Mouse (Mus musculus): ENCODE results near the gene Tef.
A peak's percentile ranks its signal among the peaks of the same experiment; 100 is the strongest.

The Tef gene

DNA sequence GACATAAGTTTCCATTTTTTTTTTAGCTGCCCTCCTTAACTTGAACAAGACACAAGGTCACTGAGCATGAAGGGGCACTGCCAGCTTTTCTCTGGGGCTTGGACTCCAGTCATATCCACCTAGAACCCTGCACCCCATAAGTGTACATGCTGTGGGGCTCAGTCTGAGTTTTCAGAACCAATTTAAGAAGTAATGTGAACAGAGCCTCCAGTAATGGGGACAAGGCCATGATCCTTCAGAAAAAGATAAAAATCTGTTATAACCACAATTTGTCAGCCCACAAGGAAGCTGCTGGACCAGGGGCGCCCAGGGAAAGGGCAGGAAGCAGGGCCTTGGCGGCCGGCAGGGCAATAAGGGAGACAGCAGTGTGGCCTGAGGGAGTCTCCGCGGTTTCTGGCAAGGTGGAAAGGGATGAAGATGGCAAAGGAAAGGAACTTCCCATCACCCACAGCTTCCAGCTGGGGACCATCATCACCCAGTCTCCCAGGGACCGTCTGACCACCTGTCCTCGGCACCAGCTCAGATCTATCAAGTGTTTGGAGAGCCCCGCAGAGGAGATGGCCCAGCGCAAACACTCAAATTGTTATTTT is 50.3 kb downstream of the Tef start:
- DNase-seq = no peak

- DNase-seq = no peak
Observed at GRCm38 (mm10) chr15:81853081-81853480, 50.9 kb downstream of the Tef start.

DNA sequence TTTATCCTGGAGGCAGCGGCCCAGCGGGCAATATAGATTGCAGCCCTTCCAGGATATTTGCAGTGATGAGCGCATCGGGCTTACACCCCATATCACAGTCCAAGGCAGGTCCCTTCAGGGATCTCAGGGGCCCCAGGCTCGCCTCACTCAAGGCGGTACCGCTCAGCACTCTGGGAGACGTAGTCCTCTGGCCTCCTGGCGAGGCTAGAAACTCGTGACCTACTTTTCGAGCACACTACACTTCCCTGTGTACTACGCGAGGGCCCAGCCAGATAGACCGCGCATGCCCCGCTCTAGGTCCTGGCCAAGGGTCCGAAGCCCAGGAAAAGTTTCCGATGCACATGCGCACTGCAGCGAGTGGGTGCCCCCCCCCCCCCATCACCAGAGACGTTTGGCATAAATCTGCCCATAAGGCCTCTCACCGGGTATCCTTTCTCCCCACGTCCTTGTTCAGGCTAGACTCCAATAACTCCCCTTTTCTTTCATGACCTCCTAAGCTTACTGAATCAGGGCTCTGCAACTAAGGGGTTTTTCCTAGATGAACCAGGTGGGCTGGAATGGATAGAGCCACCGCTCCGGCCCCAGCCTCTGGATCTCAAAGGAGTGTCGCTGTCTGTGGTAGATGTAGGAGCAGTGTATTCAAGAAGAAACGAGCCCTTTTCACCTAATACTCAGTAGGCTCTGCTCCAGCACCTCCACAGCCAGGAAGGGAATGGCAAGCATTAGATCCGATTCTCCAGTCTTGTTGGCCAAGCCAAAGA is 54.0 kb downstream of the Tef start:
- peak; percentile 85 for DNase-seq

DNA sequence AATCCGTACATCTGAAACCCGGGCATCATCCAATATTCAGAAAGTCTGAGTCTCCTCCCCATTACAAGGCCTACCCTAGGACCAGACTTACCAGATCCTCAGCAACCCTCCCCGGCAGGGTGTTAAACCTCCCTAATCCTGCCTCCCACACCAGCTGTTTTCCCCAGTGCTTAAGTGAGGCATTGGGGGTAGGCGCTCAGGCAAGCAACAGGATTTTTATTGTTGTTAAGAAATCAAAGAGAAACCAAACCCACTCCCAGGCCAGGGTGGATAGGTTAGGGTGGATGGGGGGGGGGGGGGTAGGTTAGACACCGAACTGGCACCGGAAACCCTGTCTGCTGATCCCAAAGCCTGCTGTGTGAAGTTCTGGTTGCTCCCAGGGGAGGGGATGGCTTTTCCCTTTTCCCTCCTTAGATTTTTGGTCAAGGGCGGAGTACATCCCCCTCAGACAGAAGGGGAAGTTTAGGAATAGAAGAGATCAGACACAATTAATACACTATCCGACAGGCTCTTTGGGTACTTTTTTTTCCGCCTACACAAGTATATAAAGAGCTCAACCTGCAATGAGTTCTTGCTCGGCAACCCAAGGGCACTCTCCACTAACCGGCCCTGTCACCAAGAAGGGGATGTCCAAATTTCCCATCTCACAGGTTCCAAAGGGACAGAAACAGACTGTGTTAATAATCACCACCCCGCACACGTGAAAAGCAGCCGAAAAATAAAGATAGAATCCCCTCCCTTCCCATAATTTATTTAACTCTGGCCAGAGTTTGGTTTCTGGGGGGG is 54.9 kb downstream of the Tef start:
- peak; percentile 40 for DNase-seq

DNA sequence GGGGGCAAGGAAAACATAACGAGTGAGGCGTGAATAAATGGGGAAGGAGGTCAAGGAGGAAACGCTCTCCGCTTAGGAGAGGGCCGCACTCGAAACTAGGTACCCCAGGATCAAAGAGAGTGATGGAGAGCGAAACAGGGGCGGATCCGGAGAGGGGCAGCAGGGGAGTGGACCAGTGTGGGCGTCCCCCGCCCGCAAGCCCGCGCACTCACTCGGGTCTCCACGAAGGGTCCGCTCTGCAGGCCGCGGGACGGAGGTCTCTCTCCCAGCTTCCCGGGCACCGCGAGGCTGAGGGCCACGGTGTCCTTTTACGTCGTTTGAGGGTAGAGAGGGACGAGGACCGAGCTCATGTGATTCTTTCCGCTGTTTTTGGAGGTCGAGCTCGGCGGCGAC is 55.5 kb downstream of the Tef start:
- peak; percentile 69 for DNase-seq

- peak; percentile 95 for DNase-seq
Observed at GRCm38 (mm10) chr15:81858138-81858516, 55.9 kb downstream of the Tef start.

- peak; percentile 82 for DNase-seq
Observed at GRCm38 (mm10) chr15:81858517-81859329, 56.5 kb downstream of the Tef start, which contains the start of gene Tob2. Gene Tob2, minus strand, starts transcription at chr15:81858796.

DNA sequence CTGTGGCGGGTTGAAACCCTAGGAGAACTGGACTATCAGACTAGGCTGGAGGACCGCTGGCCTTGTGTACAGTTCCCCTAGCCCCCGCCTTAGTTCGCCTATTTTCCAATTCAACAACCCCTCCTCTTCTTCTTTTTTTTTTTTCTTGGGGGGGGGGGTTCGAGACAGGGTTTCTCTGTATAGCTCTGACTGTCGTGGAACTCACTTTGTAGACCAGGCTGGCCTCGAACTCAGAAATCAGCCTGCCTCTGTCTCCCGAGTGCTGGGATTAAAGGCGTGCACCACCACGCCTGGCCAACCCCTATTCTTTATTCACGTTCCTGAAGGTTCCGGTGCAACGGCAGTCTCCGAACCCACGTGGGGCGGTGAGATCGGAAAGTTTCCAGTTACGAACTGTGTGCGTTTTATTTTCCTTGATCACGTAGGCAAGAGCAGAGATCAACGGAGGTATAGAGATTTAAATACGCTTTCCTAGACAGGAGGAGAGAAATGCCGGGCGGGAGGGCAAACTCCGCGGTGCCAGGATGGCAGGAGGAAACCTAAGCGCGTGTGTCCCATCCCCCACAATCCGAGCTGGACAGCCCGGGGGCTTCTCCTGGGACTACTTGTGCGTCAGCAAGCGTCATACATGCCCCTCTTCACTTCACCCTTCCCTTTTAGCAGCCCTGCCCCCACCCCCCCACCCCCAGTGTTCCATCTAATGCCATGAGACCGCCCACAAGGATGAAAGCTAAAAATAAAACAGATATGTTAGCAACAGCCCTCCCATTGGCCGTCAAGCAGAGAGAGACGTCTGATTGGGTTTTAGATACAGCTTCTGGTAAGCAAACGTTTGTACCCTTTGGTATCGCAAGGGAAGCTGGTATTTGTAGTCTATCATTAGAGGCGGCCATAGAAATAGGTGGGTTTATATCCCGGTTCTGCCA is 57.4 kb downstream of the Tef start:
- DNase-seq = peak; percentile 86

DNA sequence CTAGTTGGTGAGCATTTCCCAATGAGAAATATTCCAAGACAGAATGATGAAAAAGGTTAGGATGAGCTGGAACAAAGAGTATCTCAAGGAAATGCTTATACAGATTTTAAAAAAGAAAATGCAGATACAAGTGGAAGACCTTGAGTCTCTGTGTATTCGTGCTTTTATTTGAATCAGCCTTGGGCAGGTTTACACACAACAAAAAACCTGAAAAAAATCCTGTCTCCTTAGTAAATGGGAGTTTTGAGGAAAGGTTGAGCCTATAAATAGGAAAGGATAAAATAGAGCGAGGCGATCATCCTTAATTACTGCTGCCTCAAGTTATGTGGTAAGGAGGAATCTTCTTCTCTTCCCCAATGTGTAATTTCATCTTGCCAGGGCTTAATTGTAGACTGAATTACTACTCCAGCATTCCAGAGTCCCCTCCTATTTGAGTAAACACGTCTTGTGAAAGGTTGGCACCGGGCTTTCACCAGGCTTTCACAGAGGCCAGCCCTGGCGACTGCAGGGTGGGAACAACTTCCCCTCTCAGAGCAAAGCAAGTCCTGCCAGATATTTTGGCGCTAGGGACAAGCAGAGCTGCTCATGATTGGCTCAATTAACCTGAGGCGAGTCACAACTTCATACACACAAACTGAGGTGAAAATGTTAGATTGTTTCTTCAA is 58.4 kb downstream of the Tef start:
- no peak for DNase-seq

- no peak for DNase-seq
Observed at GRCm38 (mm10) chr15:81864238-81864637, 62.0 kb downstream of the Tef start.

GRCm38 (mm10) chr15:81869985-81870384 is 67.8 kb downstream of the Tef start:
- no peak for DNase-seq

DNA sequence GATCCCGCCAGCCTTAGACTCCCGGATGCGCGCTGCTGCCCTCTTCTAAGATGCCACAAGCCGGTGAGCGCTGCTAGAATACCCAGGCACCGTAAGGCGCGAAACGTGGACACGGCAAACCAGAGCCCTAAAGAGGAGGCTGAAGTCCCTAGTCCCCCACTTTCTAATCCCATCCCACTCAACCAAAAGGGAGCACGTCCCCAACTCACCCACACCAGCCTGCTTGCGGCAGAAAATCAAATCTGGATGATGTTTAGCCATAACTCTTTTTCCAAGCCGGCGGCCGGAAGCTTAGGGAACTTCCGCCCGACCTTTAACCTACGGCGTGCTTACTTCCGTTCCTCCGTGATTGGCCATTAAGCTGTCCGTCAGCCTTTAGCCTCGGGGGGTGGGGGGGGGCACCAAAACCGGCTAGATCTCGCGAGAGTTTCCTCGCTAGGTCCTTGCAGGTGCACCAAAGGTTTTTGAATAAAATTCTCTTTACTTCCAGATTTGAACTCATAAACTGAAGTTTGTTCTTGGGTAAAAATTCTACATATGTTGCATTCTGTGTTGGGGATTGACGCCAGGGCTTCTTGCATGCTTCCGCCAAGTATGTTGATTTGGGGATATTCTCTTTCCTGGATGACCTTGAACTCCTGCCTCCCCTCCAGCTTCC is 69.5 kb downstream of the Tef start, which contains the start of gene Phf5a:
Phf5a (minus strand) TSS at position 308 of the 658 bp plus-strand sequence.
- peak; percentile 86 for DNase-seq

DNA sequence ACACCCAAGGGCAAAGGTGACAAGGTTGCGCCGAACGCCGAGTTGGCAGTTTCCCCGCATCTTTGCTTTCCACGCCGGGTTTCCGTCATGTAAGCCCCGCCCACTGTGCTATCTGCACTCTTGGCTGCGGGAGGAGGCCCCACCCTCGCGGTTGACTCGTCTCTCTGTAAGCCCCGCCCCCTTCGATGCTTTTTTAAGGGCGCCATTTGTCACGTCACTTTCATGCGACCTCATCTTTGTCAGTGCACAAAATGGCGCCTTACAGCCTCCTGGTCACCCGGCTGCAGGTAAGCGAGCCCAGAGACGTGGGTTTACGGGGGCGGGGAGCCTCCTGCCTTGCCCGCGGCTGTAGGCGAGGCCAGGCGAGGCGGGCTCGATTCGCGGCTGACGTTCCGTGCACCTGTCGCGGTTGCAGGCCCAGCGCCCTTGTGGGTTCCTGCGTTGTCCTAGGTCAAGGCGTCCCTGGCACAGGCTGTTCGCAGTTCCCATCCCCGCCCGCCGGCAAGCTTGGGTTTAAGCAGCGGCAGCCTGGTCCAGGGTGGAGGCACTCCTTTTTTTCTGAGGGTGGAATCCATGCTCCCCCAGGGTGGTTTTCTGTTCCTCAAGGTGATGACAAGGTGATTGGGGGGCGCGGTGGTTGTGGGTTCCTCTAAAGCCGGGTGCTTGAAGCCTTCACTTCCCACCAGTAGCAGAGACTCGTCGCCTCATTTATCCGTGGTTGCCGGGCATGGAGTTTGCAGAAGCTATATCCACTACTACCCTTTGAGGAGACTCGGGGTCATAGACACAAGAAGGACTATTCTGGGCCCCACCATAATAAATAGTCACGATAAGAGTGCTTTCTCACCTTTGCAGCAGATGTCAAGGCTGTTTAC is 70.3 kb downstream of the Tef start, which contains the start of gene Aco2:
Aco2 (plus strand) TSS at position 48 of the 875 bp plus-strand sequence.
- DNase-seq = peak; percentile 99
